Comparison of ENCODE assay signal across 10 mouse cellular contexts in genomic region chr8:48231882-48232281, GRCm38 (mm10).
"Had no signal": no experiment of that assay in that cellular context is flagged by ENCODE, and none has a peak within 500 bp of the region (broad histone marks: within the 10 kb centered on the region; RNA-seq: fewer than 3 reads in every experiment).

No protein-coding gene starts in this region.

- DNase-seq: kidney, adult 2 months; layer of hippocampus, adult 9-11 months; liver, postnatal 0 days; lung, embryonic 14.5 days; spleen, adult 18-20 months; thymus, adult 18-20 months; thymus, postnatal 36 days had no signal

- ATAC-seq: intestine, postnatal 0 days; liver, postnatal 0 days; lung, postnatal 0 days; midbrain, embryonic 15.5 days had no signal
